Mouse (Mus musculus): ENCODE data around the gene Naa80. TPM values are rescaled to one million over a fixed set of nuclear protein-coding genes. Genes with fewer than 3 reads are reported as not detected.
A peak's percentile ranks its signal among the peaks of the same experiment; 100 is the strongest.

Naa80 gene
- 10 to 100 TPM; 11.9 to 13.0 TPM for total RNA-seq (2021)

DNA sequence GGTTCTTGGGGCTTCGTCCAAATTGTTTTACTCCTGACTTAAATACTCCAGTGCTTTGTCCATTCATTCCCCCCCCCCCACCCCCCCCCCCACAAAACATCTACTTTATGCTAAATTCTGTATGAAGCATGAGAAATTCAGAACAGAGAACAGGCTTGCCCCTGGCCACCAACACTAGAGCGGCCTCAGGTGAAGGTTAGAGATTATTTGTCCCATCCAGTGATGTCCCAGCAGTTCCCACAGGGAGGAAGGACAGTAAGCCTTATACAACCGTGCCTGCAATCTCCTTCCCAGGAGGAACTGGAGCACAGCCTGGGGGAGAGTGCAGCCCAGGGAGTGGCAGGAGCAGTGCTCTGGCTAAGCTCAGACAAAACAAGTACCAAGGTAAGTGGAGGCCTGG is at the start of gene Naa80:
Gene Naa80 (plus strand): TSS at position 301 of the 400 bp plus-strand sequence.
- intact Hi-C loops (cut with DNase I) = no loop called here

GRCm38 (mm10) chr9:107533791-107534407 is 44.8 kb upstream of the Naa80 start, which contains the start of gene Tmem115:
Tmem115 (plus strand) TSS chr9:107533945.
- intact Hi-C loops (cut with DNase I) = no loop called here

More for the DNA sequence above, at the start of gene Naa80:
- DNase-seq = no peak

DNA sequence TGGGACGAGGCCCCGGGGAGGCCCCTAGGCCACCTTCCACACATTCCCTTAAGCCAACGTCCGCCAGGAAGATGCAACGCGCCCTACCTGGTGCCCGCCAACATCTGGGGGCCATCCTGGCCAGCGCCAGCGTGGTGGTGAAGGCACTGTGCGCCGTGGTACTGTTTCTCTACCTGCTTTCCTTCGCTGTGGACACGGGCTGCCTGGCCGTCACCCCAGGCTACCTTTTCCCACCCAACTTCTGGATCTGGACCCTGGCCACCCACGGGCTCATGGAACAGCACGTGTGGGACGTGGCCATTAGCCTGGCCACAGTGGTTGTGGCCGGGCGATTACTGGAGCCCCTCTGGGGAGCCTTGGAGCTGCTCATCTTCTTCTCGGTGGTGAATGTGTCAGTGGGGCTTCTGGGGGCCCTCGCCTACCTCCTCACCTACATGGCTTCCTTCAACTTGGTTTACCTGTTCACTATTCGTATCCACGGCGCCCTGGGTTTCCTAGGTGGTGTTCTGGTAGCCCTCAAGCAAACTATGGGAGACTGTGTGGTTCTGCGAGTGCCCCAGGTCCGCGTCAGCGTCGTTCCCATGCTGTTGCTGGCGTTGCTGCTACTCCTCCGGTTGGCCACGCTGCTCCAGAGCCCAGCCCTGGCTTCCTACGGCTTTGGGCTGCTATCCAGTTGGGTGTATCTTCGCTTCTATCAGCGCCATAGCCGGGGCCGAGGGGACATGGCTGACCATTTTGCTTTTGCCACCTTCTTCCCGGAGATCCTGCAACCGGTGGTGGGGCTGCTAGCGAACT is 44.1 kb upstream of the Naa80 start:
- intact Hi-C loops (cut with DNase I) = no loop called here
- no peak for DNase-seq

More at GRCm38 (mm10) chr9:107533791-107534407, 44.8 kb upstream of the Naa80 start, which contains the start of gene Tmem115:
- peak; percentile 94 for DNase-seq

DNA sequence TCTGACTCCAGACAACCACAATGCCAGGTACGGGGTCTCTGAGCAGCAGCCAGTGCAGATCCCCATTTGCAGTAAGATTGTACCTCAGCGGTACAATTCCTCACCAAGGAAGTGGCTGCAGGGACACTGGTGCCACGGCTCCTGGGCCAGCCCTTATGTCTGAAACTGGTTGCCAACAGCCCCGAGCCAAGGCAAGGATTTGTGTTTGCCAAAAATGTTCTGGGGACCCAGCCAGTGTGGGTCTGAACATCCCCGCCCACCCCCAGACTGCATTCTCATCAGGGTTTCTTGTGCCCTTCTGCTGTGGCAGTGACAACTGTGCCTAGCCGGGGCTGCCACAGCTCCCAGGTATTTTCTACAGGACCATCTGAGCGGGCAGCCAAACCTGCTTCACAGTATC is 40.5 kb upstream of the Naa80 start:
- DNase-seq = peak; percentile 59
- intact Hi-C loops (cut with DNase I) = no loop called here

DNA sequence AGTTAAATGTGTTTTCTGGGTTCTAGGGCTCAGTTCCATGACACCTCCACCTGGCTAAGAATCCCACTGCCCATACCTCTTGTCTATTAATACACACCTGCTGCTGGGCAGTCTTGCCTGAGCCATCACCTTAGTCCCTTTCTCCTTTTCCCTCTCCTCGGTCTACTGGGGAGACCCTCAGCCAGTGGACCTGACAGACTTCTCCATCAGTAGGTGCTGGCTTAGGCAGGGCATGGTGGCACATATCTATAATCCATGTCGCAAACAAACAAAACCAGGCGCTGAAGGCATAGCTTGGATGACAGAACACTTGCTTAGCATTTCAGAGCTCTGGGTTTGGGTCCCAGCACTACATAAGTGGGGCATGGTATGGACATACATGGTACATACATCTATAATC is 40.0 kb upstream of the Naa80 start:
- intact Hi-C loops (cut with DNase I) = no loop called here
- DNase-seq = no peak

GRCm38 (mm10) chr9:107539940-107540339 is 38.7 kb upstream of the Naa80 start:
- no peak for DNase-seq
- intact Hi-C loops (cut with DNase I) = no loop called here

DNA sequence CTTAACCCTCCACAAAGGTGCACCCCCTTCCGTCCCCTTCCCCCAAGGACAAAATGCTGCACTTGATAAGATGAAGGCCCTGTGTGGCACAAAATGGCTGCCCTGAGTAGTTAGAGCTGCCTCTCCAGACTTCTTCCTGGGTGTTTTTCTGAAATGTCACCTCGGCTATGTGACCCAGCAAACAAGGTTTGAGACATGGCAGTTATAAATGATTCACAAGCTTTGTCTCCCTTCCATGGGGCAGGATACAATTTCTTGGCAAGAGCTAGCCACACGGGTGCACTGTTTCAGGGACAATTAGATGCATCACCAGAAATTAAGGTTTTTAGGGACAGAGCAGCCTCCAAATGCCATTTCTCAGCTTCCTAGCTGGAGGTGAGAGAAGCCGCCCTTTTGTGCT is 38.3 kb upstream of the Naa80 start:
- intact Hi-C loops (cut with DNase I) = no loop called here
- DNase-seq = no peak

DNA sequence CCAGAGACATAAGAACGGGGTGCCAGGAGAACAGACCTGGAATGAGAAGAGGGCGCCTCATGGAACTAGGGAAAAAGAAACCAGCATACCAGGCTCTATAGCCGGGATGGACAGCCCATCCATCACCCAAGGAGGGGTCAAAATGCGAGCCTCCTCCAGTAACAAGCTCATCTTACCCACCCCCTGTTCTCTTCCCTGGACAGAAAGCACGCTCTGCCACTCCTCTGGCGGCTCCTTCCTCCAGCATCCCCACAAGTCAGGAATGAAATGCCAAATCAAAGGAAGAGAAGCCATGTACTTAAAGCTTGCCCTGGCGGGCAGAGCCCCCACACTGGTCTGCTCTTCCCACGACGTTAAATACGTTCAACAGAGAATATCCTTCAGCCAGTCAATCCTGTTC is 37.7 kb upstream of the Naa80 start:
- intact Hi-C loops (cut with DNase I) = no loop called here
- DNase-seq = no peak

DNA sequence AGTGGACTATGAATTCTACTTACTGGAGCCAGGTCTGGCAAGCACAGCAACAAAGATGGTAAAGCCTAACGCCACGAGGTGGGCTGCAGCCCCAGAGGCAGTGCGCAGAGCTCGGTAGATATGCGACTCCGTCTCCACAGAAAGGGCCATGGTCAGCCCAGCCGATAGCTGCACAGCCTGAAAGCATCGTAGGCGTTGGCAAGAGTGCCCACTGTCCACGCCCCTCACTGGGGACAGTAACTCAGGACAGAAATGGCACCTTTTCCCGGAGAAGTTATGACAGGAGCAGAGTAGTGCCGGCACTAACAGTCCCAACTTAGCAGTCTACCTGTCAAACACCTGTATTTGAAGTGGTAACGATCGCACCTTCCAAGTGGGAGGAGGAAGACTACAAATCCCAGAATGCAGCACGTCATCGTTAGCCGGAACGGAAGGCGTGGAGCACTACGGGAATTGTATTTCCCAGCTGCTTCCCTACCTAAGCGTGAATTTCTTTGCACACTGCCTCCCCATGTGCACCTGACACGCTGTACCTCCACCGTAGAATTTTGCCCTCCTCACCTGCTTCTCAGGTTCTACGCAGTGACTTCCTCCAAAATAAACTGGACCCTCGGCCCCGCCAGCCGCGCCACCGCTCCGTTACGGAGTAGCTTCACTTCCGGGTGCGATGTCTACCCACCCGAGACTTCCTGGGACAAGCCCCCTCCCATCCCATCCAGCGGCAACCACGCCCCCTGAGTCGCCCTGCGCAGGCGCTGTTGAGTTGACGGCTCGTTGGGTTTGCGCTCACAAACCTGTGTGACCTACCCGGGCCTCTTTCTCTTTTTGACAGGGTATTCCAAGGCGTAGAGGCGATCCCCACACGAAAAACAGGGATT is 37.0 kb upstream of the Naa80 start, which contains the start of the genes Cyb561d2 and Nprl2:
Gene Cyb561d2 (minus strand): TSS at position 720 of the 878 bp plus-strand sequence.
Gene Nprl2 (plus strand): TSS at position 753 of the 878 bp plus-strand sequence.
- intact Hi-C loops (cut with DNase I) = no loop called here
- DNase-seq = peak; percentile 96

GRCm38 (mm10) chr9:107542352-107542686 is 36.4 kb upstream of the Naa80 start:
- intact Hi-C loops (cut with DNase I) = no loop called here
- no peak for DNase-seq

- no peak for DNase-seq
- intact Hi-C loops (cut with DNase I) = no loop called here
Measured at GRCm38 (mm10) chr9:107542721-107543120, 36.0 kb upstream of the Naa80 start.

DNA sequence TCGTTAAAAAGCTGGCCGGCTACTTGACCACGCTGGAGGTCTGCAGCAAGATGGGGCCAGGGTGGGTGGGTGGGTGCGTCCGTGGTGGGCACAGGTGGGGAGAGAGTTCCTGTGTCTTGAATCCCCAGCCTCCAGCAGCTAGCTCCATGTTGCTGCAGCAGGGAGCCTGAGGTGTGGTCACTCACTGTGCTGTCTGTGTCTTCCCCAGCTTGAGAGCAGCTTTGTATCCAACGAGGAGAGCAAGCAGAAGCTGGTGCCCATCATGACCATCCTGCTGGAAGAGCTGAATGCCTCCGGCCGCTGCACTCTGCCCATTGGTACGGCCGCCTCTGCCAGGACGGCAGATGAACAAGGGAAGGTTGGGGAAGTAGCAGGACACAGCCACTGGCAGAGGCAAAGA is 35.4 kb upstream of the Naa80 start:
- no peak for DNase-seq
- intact Hi-C loops (cut with DNase I) = no loop called here

DNA sequence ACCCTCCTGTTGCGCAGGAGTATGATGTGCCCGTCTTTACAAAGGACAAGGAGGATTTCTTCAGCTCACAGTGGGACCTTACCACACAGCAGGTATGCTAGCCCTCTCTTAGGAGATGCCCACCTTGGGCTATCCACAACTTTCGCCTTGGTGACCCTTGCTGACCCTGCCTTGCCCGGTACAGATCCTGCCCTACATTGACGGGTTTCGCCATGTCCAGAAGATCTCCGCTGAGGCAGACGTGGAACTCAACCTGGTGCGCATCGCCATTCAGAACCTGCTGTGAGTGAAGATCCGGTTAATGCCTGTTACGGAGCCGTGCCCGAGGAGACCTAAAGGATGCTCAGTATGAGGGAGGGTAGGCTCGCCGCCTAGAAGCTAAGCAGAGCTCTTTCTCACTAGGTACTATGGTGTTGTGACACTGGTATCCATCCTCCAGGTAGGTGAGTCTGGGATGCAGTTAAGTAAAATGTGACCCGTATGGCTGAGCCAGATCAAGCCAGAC is 34.4 kb upstream of the Naa80 start:
- DNase-seq = no peak
- intact Hi-C loops (cut with DNase I) = no loop called here

DNA sequence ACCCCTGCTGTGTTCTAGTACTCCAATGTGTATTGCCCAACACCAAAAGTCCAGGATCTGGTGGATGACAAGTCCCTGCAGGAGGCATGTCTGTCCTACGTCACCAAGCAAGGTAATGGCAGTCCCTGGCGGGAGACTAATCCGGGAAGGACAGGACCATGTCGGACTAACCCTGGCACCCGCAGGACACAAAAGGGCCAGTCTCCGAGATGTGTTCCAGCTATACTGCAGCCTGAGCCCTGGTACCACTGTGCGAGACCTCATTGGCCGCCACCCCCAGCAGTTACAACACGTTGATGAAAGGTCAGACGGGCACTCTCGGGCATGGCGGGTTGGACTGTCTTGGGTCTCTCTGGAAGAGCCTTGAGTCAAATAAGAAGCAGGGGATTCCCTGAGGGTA is 34.0 kb upstream of the Naa80 start:
- intact Hi-C loops (cut with DNase I) = no loop called here
- DNase-seq = no peak

- DNase-seq = no peak
- intact Hi-C loops (cut with DNase I) = no loop called here
Measured at GRCm38 (mm10) chr9:107545199-107545598, 33.5 kb upstream of the Naa80 start.

DNA sequence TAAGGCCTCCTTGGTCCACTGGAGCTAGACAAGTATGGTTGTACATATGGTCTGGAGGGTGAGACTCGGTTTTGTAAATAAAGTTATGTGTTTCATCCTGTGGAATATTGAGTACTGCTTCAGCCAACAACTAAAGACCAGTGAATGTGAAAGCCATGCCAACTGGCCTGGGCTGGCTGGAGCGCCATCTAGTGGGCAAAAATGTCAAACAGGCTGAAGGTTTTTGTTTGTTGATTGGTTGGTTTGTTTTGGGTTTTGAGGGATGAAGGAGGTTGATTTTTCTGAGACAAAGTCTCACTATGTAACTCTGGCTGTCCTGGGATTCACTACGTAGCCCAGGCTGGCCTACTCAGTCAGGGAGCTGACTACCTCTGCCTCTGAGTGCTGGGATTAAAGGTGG is 33.1 kb upstream of the Naa80 start:
- intact Hi-C loops (cut with DNase I) = no loop called here

DNA sequence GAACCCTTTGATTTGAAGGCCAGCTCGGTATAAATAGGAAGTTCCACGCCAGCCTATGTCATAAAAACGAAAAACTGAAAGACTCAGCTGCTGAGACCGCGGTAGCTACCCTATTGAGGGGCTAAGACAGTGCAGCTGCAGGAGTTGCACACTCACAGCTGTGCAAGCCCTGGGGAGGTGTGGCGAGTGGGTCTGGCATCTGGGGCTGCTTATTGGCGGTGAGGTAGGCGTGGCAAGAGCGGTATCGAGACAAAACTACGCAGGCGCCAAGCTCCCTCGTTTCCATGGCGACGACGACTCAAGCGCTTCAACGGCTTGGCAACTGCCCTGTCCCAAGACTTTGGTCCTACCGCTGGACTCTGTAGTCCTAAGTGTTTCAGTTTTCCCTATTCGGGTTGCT is 31.7 kb upstream of the Naa80 start, which contains the start of gene Zmynd10:
Gene Zmynd10 (plus strand): TSS at position 273 of the 400 bp plus-strand sequence.
- peak; percentile 85 for DNase-seq
- intact Hi-C loops (cut with DNase I) = no loop called here

More for the DNA sequence above, 33.1 kb upstream of the Naa80 start:
- DNase-seq = peak; percentile 78

DNA sequence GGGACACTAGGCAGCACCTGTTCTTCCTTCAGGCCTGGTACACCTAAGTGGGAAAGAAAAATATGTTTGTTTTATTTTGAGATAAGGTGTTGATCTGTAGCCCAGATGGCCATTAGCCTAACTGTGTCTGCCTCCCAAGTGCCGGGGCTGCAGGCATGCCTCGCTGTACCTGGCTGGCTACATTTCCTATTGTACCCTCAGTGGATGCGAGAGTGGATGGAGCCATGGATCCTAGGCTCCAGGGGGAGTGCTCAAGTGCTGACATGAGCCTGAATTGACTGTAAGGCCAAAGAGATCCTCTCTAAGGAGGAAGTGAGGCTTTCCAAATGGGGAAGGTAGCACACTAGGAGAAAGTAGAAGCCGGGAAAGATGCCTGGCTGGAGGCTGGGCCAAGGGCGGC is 30.7 kb upstream of the Naa80 start:
- intact Hi-C loops (cut with DNase I) = no loop called here
- no peak for DNase-seq

- no peak for DNase-seq
- intact Hi-C loops (cut with DNase I) = no loop called here
Measured at GRCm38 (mm10) chr9:107548820-107549219, 29.9 kb upstream of the Naa80 start.

GRCm38 (mm10) chr9:107549297-107550074 is 29.2 kb upstream of the Naa80 start:
- intact Hi-C loops (cut with DNase I) = no loop called here
- DNase-seq = no peak

Measured in left cerebral cortex, postnatal 4 days (tissue).